ENCODE assay signal across 8 mouse cellular contexts in genomic region chr9:102726811-102727210, GRCm38 (mm10). TPM values are rescaled to one million over a fixed set of nuclear protein-coding genes. Genes with fewer than 3 reads are reported as not detected.
DNase-seq lines count a peak whose midpoint lies in the region; ATAC-seq and TF ChIP-seq lines count a peak whose summit lies in the region.

No protein-coding gene starts in this region.

- no peak for DNase-seq in left cerebral cortex, adult 2 months (ENCODE audit: extremely low spot score in 1 of 2, low spot score in 2 of 2)
- DNase-seq in left cerebral cortex, postnatal 4 days = no peak
- peak; percentile 18 to 48 for DNase-seq in kidney, postnatal 25 days
- no peak for DNase-seq in right cerebral cortex, postnatal 4 days
- no peak for DNase-seq in thymus, postnatal 14 days
- no peak for DNase-seq in thymus, postnatal 0 days (ENCODE audit: low spot score)

- H3K4me2 ChIP-seq in forebrain, embryonic 15.5 days (replicated peaks) = no peak overlapping the region

- H3K4me1 ChIP-seq in forebrain, embryonic 15.5 days = peaks cover 50% of the 10 kb centered on the region
- H3K4me1 ChIP-seq in olfactory bulb, adult 2 months (ENCODE audit: control insufficient read depth, insufficient read depth, low read length) = peaks cover 41% of the 10 kb centered on the region

- H3K36me3 ChIP-seq in forebrain, embryonic 15.5 days = peaks cover 88% of the 10 kb centered on the region

- no peaks in the 10 kb centered on the region for H3K27me3 ChIP-seq in forebrain, embryonic 15.5 days

- H3K27ac ChIP-seq in left cerebral cortex, adult 2 months = peak overlapping the region; percentile 73
- peak overlapping the region; percentile 56 for H3K27ac ChIP-seq in forebrain, embryonic 15.5 days (replicated peaks)
- H3K27ac ChIP-seq in olfactory bulb, adult 2 months (ENCODE audit: insufficient read depth, low read depth, low read length) = peak overlapping the region; percentile 9; the same call in 1 of the 2 replicates

- H3K4me3 ChIP-seq in left cerebral cortex, adult 2 months = no peak overlapping the region
- no peak overlapping the region for H3K4me3 ChIP-seq in forebrain, embryonic 15.5 days
- no peak overlapping the region for H3K4me3 ChIP-seq in olfactory bulb, adult 2 months (ENCODE audit: insufficient read depth, low read depth, low read length)

- no peak for ATAC-seq in forebrain, embryonic 15.5 days (replicated peaks)

- WGBS in forebrain, embryonic 15.5 days = 62% methylated on average over 3 of the region's 3 CpGs
- WGBS in olfactory bulb, adult 2 months = 72% methylated on average over 3 of the region's 3 CpGs

- no peak overlapping the region for H3K9ac ChIP-seq in forebrain, embryonic 15.5 days (replicated peaks)

- TF ChIP-seq CTCF in left cerebral cortex, adult 2 months (IDR thresholded peaks at IDR 0.05) = no peak
- no peak for TF ChIP-seq CTCF in olfactory bulb, adult 2 months (IDR thresholded peaks at IDR 0.05; ENCODE audit: insufficient read depth, low read depth, low read length)

- no peaks in the 10 kb centered on the region for H3K9me3 ChIP-seq in forebrain, embryonic 15.5 days

- TF ChIP-seq POLR2A in olfactory bulb, adult 2 months (IDR thresholded peaks at IDR 0.05; ENCODE audit: insufficient read depth, low read depth, low read length) = no peak

- intact Hi-C loops in left cerebral cortex, adult 2 months (cut with DNase I) = loop anchor here (1.0 kb wide), 2 partner anchors 10 to 52 kb away; no protein-coding TSS in a partner anchor
- intact Hi-C loops in left cerebral cortex, postnatal 4 days (cut with DNase I) = loop anchor here (10.0 kb wide), 1 partner anchor 138 kb away; no protein-coding TSS in a partner anchor

RNA-seq across cellular contexts. Expression of gene Amotl2, which starts 10.3 kb away (rescaled TPM):
- 10 to 100 TPM; 21.3 to 22.4 TPM for total RNA-seq in left cerebral cortex, adult 2 months (2021)
- 10 to 100 TPM; 42.3 to 45.5 TPM for total RNA-seq in left cerebral cortex, postnatal 4 days (2021)
- 65.9 and 69.9 TPM in 2 replicates for polyA plus RNA-seq in forebrain, embryonic 15.5 days (2015; fragmentation: Nextera tagmentation; extraction: Ambion mirVana)
- polyA plus RNA-seq in olfactory bulb, adult 2 months (2012; ENCODE audit: insufficient read depth, insufficient read length, low replicate concordance, missing spikeins) = not detected in 2 replicates
- 4.9 and 6.4 TPM in 2 replicates for polyA plus RNA-seq in thymus, postnatal 0 days (2015; fragmentation: Nextera tagmentation; extraction: Ambion mirVana)

Comparison
In these comparisons a context has a peak if more than half of its experiments do, and no peak if none do; other contexts are left out.
1. DNase-seq: peak in kidney, postnatal 25 days (2 of 2); none in left cerebral cortex, adult 2 months (0 of 2), left cerebral cortex, postnatal 4 days (single experiment), right cerebral cortex, postnatal 4 days (single experiment), thymus, postnatal 14 days (single experiment) and thymus, postnatal 0 days (single experiment).
2. H3K27ac ChIP-seq: peak in every context shown above with its lines; median percentile 73 in left cerebral cortex, adult 2 months; 56 in forebrain, embryonic 15.5 days; 9 in olfactory bulb, adult 2 months.